Mouse (Mus musculus) cortical plate, adult 2 months (tissue): ENCODE data around the gene Pex14.

ENCODE experiments used
- CTCF ChIP-seq: fragments of 200-500 bp; IDR thresholded peaks from 2 replicates; pipeline ENCODE4 v1.5.1; 2011; ENCODE audit warnings: mild to moderate bottlenecking, control low read depth, low read length; ENCODE audit not compliant: insufficient read depth; ENCODE audit errors: extremely low read depth
- POLR2A ChIP-seq: fragments of 200-500 bp; IDR thresholded peaks from 2 replicates; pipeline ENCODE4 v1.6.1; 2011; ENCODE audit warnings: mild to moderate bottlenecking, low read length, control low read depth; ENCODE audit not compliant: insufficient read depth; ENCODE audit errors: extremely low read depth

DNA sequence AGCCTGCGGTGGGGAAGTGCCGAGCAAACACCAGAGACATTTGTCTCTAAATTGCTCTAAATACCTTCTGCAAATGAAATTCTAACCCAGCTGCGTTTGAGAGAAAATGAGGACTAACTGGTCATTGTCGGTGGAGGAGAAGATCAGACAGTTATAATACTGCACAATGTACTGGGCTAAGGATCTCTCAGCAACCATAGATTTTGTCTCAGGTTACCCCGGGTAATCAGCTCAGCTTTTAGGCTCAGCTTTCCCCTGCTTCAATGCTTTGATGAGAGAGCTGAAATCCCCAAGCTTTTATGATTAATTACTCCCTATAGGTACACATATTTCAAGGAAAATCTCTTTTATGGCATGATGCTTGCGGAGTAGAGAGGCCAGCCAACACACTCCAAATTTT lies 59.4 kb downstream of the Pex14 start:
- no peak for TF ChIP-seq CTCF
- no peak for TF ChIP-seq POLR2A
